Mouse (Mus musculus): Measurements from ENCODE around the gene Jmjd8. TPM values are rescaled to one million over a fixed set of nuclear protein-coding genes. Genes with fewer than 3 reads are reported as not detected.
"Not testable (repeated sequence)": the region's sequence is repeated elsewhere in the genome, so short reads cannot be mapped to it uniquely, and the experiment has no call there.

Jmjd8 gene
- polyA plus RNA-seq, 1 experiment from 2014 or later: 58.7 TPM

GRCm38 (mm10) chr17:25861704-25862612, 33.3 kb downstream of the Jmjd8 start:
- H3K4me1 ChIP-seq: peaks cover 51% of the 10 kb centered on the region
- H3K9me3 ChIP-seq (replicated peaks): no peaks in the 10 kb centered on the region
- H3K36me3 ChIP-seq: peaks cover 22% of the 10 kb centered on the region
- no peak for DNase-seq (ENCODE audit: low spot score)
- 12% methylated on average over 6 of the region's 6 CpGs for WGBS
- peak overlapping the region; percentile 76 for H3K4me3 ChIP-seq
- peak overlapping the region; percentile 95 for H3K27ac ChIP-seq (replicated peaks)
- H3K27me3 ChIP-seq (ENCODE audit: low read depth, poor library complexity, severe bottlenecking): no peaks in the 10 kb centered on the region

GRCm38 (mm10) chr17:25863681-25864080, 35.0 kb downstream of the Jmjd8 start:
- no peak for DNase-seq (ENCODE audit: low spot score)
- Histone ChIP-seq H3K27me3 (ENCODE audit: low read depth, poor library complexity, severe bottlenecking) (no peaks in the 10 kb centered on the region), H3K9me3 (replicated peaks) (no peaks in the 10 kb centered on the region), H3K4me1 (peaks cover 63% of the 10 kb centered on the region), H3K36me3 (peaks cover 10% of the 10 kb centered on the region), H3K27ac (replicated peaks) (no peak overlapping the region), H3K4me3 (0 out of 2 replicates have a peak overlapping the region, but pooled peaks have one; percentile 7)
- WGBS: 94% methylated on average over 6 of the region's 6 CpGs

- 94% methylated on average over 14 of the region's 14 CpGs for WGBS
- Histone ChIP-seq H3K4me1 (peaks cover 67% of the 10 kb centered on the region), H3K36me3 (peaks cover 3% of the 10 kb centered on the region), H3K27ac (replicated peaks) (no peak overlapping the region), H3K9me3 (replicated peaks) (no peaks in the 10 kb centered on the region), H3K4me3 (0 out of 2 replicates have a peak overlapping the region, but pooled peaks have one; percentile 7), H3K27me3 (ENCODE audit: low read depth, poor library complexity, severe bottlenecking) (no peaks in the 10 kb centered on the region)
- DNase-seq (ENCODE audit: low spot score): no peak
Observed at GRCm38 (mm10) chr17:25864311-25864710, 35.6 kb downstream of the Jmjd8 start.

- WGBS: 94% methylated on average over 11 of the region's 11 CpGs
- no peaks in the 10 kb centered on the region for H3K9me3 ChIP-seq (replicated peaks)
- no peak overlapping the region for H3K27ac ChIP-seq (replicated peaks)
- H3K36me3 ChIP-seq: no peaks in the 10 kb centered on the region
- no peak for DNase-seq (ENCODE audit: low spot score)
- no peak overlapping the region for H3K4me3 ChIP-seq
- H3K4me1 ChIP-seq: peaks cover 60% of the 10 kb centered on the region
- H3K27me3 ChIP-seq (ENCODE audit: low read depth, poor library complexity, severe bottlenecking): no peaks in the 10 kb centered on the region
Observed at GRCm38 (mm10) chr17:25865288-25865687, 36.6 kb downstream of the Jmjd8 start.

GRCm38 (mm10) chr17:25866172-25866571, 37.5 kb downstream of the Jmjd8 start:
- H3K27me3 ChIP-seq (ENCODE audit: low read depth, poor library complexity, severe bottlenecking): no peaks in the 10 kb centered on the region
- no peaks in the 10 kb centered on the region for H3K36me3 ChIP-seq
- 86% methylated on average over 3 of the region's 3 CpGs for WGBS
- H3K4me1 ChIP-seq: peaks cover 52% of the 10 kb centered on the region
- no peaks in the 10 kb centered on the region for H3K9me3 ChIP-seq (replicated peaks)
- H3K27ac ChIP-seq (replicated peaks): no peak overlapping the region
- DNase-seq (ENCODE audit: low spot score): no peak
- H3K4me3 ChIP-seq: peak overlapping the region; percentile 11; the same call in 1 of the 2 replicates

- H3K4me1 ChIP-seq: peaks cover 39% of the 10 kb centered on the region
- H3K36me3 ChIP-seq: no peaks in the 10 kb centered on the region
- WGBS: 17% methylated on average over 7 of the region's 7 CpGs
- H3K9me3 ChIP-seq (replicated peaks): no peaks in the 10 kb centered on the region
- H3K4me3 ChIP-seq: peak overlapping the region; percentile 93
- H3K27ac ChIP-seq (replicated peaks): peak overlapping the region; percentile 80; the same call in 1 of the 2 replicates
- no peak for DNase-seq (ENCODE audit: low spot score)
- no peaks in the 10 kb centered on the region for H3K27me3 ChIP-seq (ENCODE audit: low read depth, poor library complexity, severe bottlenecking)
Observed at GRCm38 (mm10) chr17:25867509-25867835, 38.8 kb downstream of the Jmjd8 start.

- H3K4me3 ChIP-seq: peak overlapping the region; percentile 93
- peak overlapping the region; percentile 80 for H3K27ac ChIP-seq (replicated peaks)
Observed at GRCm38 (mm10) chr17:25867836-25868600, 39.4 kb downstream of the Jmjd8 start.

GRCm38 (mm10) chr17:25868601-25869191, 40.0 kb downstream of the Jmjd8 start, which contains the start of gene Mcrip2:
Gene Mcrip2, minus strand, starts transcription at chr17:25868764.
- peak; percentile 83 for DNase-seq (ENCODE audit: low spot score)
- Histone ChIP-seq H3K9me3 (replicated peaks) (no peaks in the 10 kb centered on the region), H3K4me3 (peak within 1 kb of the TSS; percentile 93), H3K27ac (replicated peaks) (peak within 1 kb of the TSS; percentile 80), H3K27me3 (ENCODE audit: low read depth, poor library complexity, severe bottlenecking) (no peaks in the 10 kb centered on the region), H3K4me1 (peaks cover 42% of the 10 kb centered on the region), H3K36me3 (no peaks in the 10 kb centered on the region)
- WGBS: under 1% methylated on average over 24 of the region's 24 CpGs

More at GRCm38 (mm10) chr17:25867836-25868600, 39.4 kb downstream of the Jmjd8 start:
- no peak for DNase-seq (ENCODE audit: low spot score)
- H3K9me3 ChIP-seq (replicated peaks): no peaks in the 10 kb centered on the region
- no peaks in the 10 kb centered on the region for H3K36me3 ChIP-seq
- 1% methylated on average over 42 of the region's 42 CpGs for WGBS
- no peaks in the 10 kb centered on the region for H3K27me3 ChIP-seq (ENCODE audit: low read depth, poor library complexity, severe bottlenecking)
- H3K4me1 ChIP-seq: peaks cover 41% of the 10 kb centered on the region

- H3K27ac ChIP-seq (replicated peaks): no peak overlapping the region
- 85% methylated on average over 8 of the region's 8 CpGs for WGBS
- H3K27me3 ChIP-seq (ENCODE audit: low read depth, poor library complexity, severe bottlenecking): no peaks in the 10 kb centered on the region
- no peaks in the 10 kb centered on the region for H3K9me3 ChIP-seq (replicated peaks)
- no peak for DNase-seq (ENCODE audit: low spot score)
- H3K36me3 ChIP-seq: no peaks in the 10 kb centered on the region
- H3K4me3 ChIP-seq: no peak overlapping the region
- peaks cover 50% of the 10 kb centered on the region for H3K4me1 ChIP-seq
Observed at GRCm38 (mm10) chr17:25869498-25869897, 40.8 kb downstream of the Jmjd8 start.

- DNase-seq (ENCODE audit: low spot score): no peak
- H3K27ac ChIP-seq (replicated peaks): no peak overlapping the region
- no peaks in the 10 kb centered on the region for H3K36me3 ChIP-seq
- no peaks in the 10 kb centered on the region for H3K27me3 ChIP-seq (ENCODE audit: low read depth, poor library complexity, severe bottlenecking)
- 95% methylated on average over 2 of the region's 2 CpGs for WGBS
- H3K4me3 ChIP-seq: no peak overlapping the region
- H3K4me1 ChIP-seq: peaks cover 52% of the 10 kb centered on the region
- no peaks in the 10 kb centered on the region for H3K9me3 ChIP-seq (replicated peaks)
Observed at GRCm38 (mm10) chr17:25869954-25870353, 41.3 kb downstream of the Jmjd8 start.

- H3K27ac ChIP-seq (replicated peaks); H3K4me3 ChIP-seq; DNase-seq (ENCODE audit: low spot score); H3K36me3 ChIP-seq; H3K27me3 ChIP-seq (ENCODE audit: low read depth, poor library complexity, severe bottlenecking); H3K9me3 ChIP-seq (replicated peaks): not testable (repeated sequence)
- peaks cover 59% of the 10 kb centered on the region for H3K4me1 ChIP-seq
Observed at GRCm38 (mm10) chr17:25871566-25871965, 42.9 kb downstream of the Jmjd8 start.

GRCm38 (mm10) chr17:25872676-25873075, 44.0 kb downstream of the Jmjd8 start:
- H3K4me3 ChIP-seq: no peak overlapping the region
- H3K27ac ChIP-seq (replicated peaks): no peak overlapping the region
- no peaks in the 10 kb centered on the region for H3K9me3 ChIP-seq (replicated peaks)
- DNase-seq (ENCODE audit: low spot score): no peak
- peaks cover 60% of the 10 kb centered on the region for H3K4me1 ChIP-seq
- 85% methylated on average over 3 of the region's 3 CpGs for whole genome bisulfite sequencing
- H3K27me3 ChIP-seq (ENCODE audit: low read depth, poor library complexity, severe bottlenecking): no peaks in the 10 kb centered on the region
- H3K36me3 ChIP-seq: peaks cover 12% of the 10 kb centered on the region

Measured in midbrain, embryonic 10.5 days (tissue).